Mouse (Mus musculus) monocyte, adult 59 days (primary cell): ENCODE results near the gene Defb39. TPM values are rescaled to one million over a fixed set of nuclear protein-coding genes. Genes with fewer than 3 reads are reported as not detected.

Experiments used
- total RNA-seq, 2 experiments: library from RNA; stranded (reverse); gene quantifications; one replicate each; pipeline ENCODE4 v1.2.4; 2023

The Defb39 gene
- not detected for total RNA-seq

DNA sequence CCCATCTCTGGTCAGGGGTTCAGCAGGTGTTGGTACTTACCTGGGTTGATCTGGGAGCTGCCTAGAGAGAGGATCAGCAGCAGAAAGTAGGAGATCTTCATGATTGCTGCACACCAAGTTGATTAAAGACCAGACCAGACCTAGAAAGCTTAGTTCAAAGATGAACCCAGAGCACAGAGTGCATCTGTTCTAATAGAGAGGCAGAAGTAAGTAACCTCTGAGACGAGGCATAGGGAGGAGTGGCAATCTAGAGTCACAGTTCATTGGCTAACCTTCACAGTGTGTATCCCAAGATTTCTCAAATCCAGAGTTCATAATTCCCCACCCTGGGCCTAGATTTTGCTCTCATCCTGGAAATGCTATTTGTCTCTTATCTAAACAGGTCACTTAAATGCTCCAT lies at the start of gene Defb39:
TSS of gene Defb39 (minus strand) at position 101 of the 400 bp plus-strand sequence.

DNA sequence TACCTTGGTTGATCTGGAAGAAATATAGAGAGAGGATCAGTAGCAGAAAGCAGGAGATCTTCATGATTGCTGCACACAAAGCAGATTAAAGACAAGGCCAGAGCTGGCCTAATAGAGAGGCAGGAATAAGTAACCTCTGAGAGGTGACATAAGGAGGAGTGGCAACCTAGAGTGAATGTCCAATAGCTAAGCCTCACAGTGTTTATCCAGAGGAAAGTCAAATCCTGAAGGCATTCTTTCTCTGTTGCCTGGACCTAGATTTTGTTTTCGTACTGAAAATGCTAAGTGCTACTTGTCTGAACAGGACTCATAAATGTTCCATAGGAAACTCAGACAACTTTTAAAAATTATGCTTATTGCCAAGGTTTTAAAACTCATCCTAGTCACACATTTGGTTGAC lies 38.1 kb downstream of the Defb39 start, which contains the start of gene Defb38:
TSS of gene Defb38 (minus strand) at position 101 of the 400 bp plus-strand sequence.

Other genes starting within 250 kb of the Defb39 start
- gene Defb40, start 86.6 kb downstream of the Defb39 start, total RNA-seq = not detected
- gene Defb37, start 73.8 kb downstream of the Defb39 start, total RNA-seq = not detected
- gene Defb38, start 38.2 kb downstream of the Defb39 start, total RNA-seq = not detected
- not detected for gene Defb12, start 50.0 kb upstream of the Defb39 start, total RNA-seq
- gene Defb34, start 58.9 kb upstream of the Defb39 start, total RNA-seq = not detected
- not detected for gene Gm45826, start 76.0 kb upstream of the Defb39 start, total RNA-seq
- not detected for gene Defb14, start 129.5 kb upstream of the Defb39 start, total RNA-seq
- gene Defb4, start 133.9 kb upstream of the Defb39 start, total RNA-seq = not detected
- not detected for gene Defb6, start 160.7 kb upstream of the Defb39 start, total RNA-seq
- gene Defb46, start 175.1 kb upstream of the Defb39 start, total RNA-seq = not detected
- not detected for gene Defb5, start 182.8 kb upstream of the Defb39 start, total RNA-seq
- not detected for gene Defb3, start 228.6 kb upstream of the Defb39 start, total RNA-seq